Mouse (Mus musculus): ENCODE data around the gene Ero1lb. TPM values are rescaled to one million over a fixed set of nuclear protein-coding genes. Genes with fewer than 3 reads are reported as not detected.
"Not testable (repeated sequence)": the region's sequence is repeated elsewhere in the genome, so short reads cannot be mapped to it uniquely, and the experiment has no call there.

Ero1lb gene
- polyA plus RNA-seq, 1 experiment from 2014 or later = 19.0 TPM

- H3K4me2 ChIP-seq; H3K36me3 ChIP-seq (replicated peaks); ATAC-seq (replicated peaks); H3K9me3 ChIP-seq; H3K27me3 ChIP-seq (replicated peaks); H3K27ac ChIP-seq; H3K4me3 ChIP-seq; H3K4me1 ChIP-seq; H3K9ac ChIP-seq: not testable (repeated sequence)
- WGBS = 72% methylated on average over 4 of the region's 4 CpGs
Observed at GRCm38 (mm10) chr13:12597075-12597474, 31.4 kb downstream of the Ero1lb start.

- not testable (repeated sequence) for H3K36me3 ChIP-seq (replicated peaks); H3K27me3 ChIP-seq (replicated peaks); H3K4me1 ChIP-seq; H3K27ac ChIP-seq; ATAC-seq (replicated peaks); H3K4me3 ChIP-seq; H3K9me3 ChIP-seq; H3K9ac ChIP-seq; H3K4me2 ChIP-seq
Observed at GRCm38 (mm10) chr13:12610206-12610605, 44.5 kb downstream of the Ero1lb start.

GRCm38 (mm10) chr13:12614026-12614425 is 48.4 kb downstream of the Ero1lb start:
- 93% methylated on average over 6 of the region's 6 CpGs for WGBS

GRCm38 (mm10) chr13:12614591-12614990 is 48.9 kb downstream of the Ero1lb start:
- WGBS = 86% methylated on average over 7 of the region's 7 CpGs
- not testable (repeated sequence) for H3K36me3 ChIP-seq (replicated peaks); ATAC-seq (replicated peaks)

More at GRCm38 (mm10) chr13:12614026-12614425, 48.4 kb downstream of the Ero1lb start:
- H3K4me3 ChIP-seq; H3K4me1 ChIP-seq; H3K9ac ChIP-seq; H3K27me3 ChIP-seq (replicated peaks); H3K9me3 ChIP-seq; ATAC-seq (replicated peaks); H3K27ac ChIP-seq; H3K4me2 ChIP-seq; H3K36me3 ChIP-seq (replicated peaks): not testable (repeated sequence)

GRCm38 (mm10) chr13:12615014-12615413 is 49.3 kb downstream of the Ero1lb start:
- H3K4me3 ChIP-seq; ATAC-seq (replicated peaks); H3K4me2 ChIP-seq; H3K27ac ChIP-seq; H3K27me3 ChIP-seq (replicated peaks); H3K9ac ChIP-seq; H3K9me3 ChIP-seq; H3K4me1 ChIP-seq; H3K36me3 ChIP-seq (replicated peaks): not testable (repeated sequence)
- 91% methylated on average over 10 of the region's 10 CpGs for WGBS

More at GRCm38 (mm10) chr13:12614591-12614990, 48.9 kb downstream of the Ero1lb start:
- H3K27ac ChIP-seq; H3K4me1 ChIP-seq; H3K4me2 ChIP-seq; H3K9ac ChIP-seq; H3K4me3 ChIP-seq; H3K9me3 ChIP-seq; H3K27me3 ChIP-seq (replicated peaks): not testable (repeated sequence)

- H3K9me3 ChIP-seq; H3K4me2 ChIP-seq; H3K4me1 ChIP-seq; H3K27ac ChIP-seq; H3K27me3 ChIP-seq (replicated peaks); H3K9ac ChIP-seq; ATAC-seq (replicated peaks); H3K4me3 ChIP-seq: not testable (repeated sequence)
- peaks cover 11% of the 10 kb centered on the region; the same call in 1 of the 2 replicates for H3K36me3 ChIP-seq (replicated peaks)
- WGBS = 92% methylated on average over 3 of the region's 3 CpGs
Observed at GRCm38 (mm10) chr13:12616489-12616888, 50.8 kb downstream of the Ero1lb start.

- WGBS = 95% methylated on average over 8 of the region's 8 CpGs
- peaks cover 16% of the 10 kb centered on the region; the same call in 1 of the 2 replicates for H3K36me3 ChIP-seq (replicated peaks)
- not testable (repeated sequence) for H3K4me1 ChIP-seq
Observed at GRCm38 (mm10) chr13:12619808-12620207, 54.1 kb downstream of the Ero1lb start.

GRCm38 (mm10) chr13:12626061-12626460 is 60.4 kb downstream of the Ero1lb start:
- not testable (repeated sequence) for H3K36me3 ChIP-seq (replicated peaks); H3K4me2 ChIP-seq; H3K4me3 ChIP-seq; H3K9ac ChIP-seq; H3K9me3 ChIP-seq; H3K27ac ChIP-seq; H3K4me1 ChIP-seq; ATAC-seq (replicated peaks); H3K27me3 ChIP-seq (replicated peaks)
- 93% methylated on average over 3 of the region's 3 CpGs for WGBS

More at GRCm38 (mm10) chr13:12619808-12620207, 54.1 kb downstream of the Ero1lb start:
- not testable (repeated sequence) for H3K4me3 ChIP-seq; H3K9me3 ChIP-seq; ATAC-seq (replicated peaks); H3K27ac ChIP-seq; H3K4me2 ChIP-seq; H3K9ac ChIP-seq; H3K27me3 ChIP-seq (replicated peaks)

GRCm38 (mm10) chr13:12627746-12628145 is 62.1 kb downstream of the Ero1lb start:
- H3K9ac ChIP-seq; H3K9me3 ChIP-seq; H3K4me1 ChIP-seq; H3K4me3 ChIP-seq; ATAC-seq (replicated peaks); H3K36me3 ChIP-seq (replicated peaks); H3K27me3 ChIP-seq (replicated peaks); H3K4me2 ChIP-seq; H3K27ac ChIP-seq: not testable (repeated sequence)
- 94% methylated on average over 8 of the region's 8 CpGs for WGBS

- not testable (repeated sequence) for H3K4me3 ChIP-seq; H3K27me3 ChIP-seq (replicated peaks); H3K27ac ChIP-seq; H3K36me3 ChIP-seq (replicated peaks); H3K9ac ChIP-seq; H3K4me1 ChIP-seq; ATAC-seq (replicated peaks); H3K4me2 ChIP-seq; H3K9me3 ChIP-seq
- WGBS = 83% methylated on average over 5 of the region's 5 CpGs
Observed at GRCm38 (mm10) chr13:12628181-12628580, 62.5 kb downstream of the Ero1lb start.

- H3K36me3 ChIP-seq (replicated peaks); H3K9me3 ChIP-seq; ATAC-seq (replicated peaks); H3K27me3 ChIP-seq (replicated peaks); H3K4me3 ChIP-seq; H3K4me1 ChIP-seq; H3K4me2 ChIP-seq; H3K9ac ChIP-seq; H3K27ac ChIP-seq: not testable (repeated sequence)
- 92% methylated on average over 5 of the region's 5 CpGs for WGBS
Observed at GRCm38 (mm10) chr13:12630252-12630651, 64.6 kb downstream of the Ero1lb start.

GRCm38 (mm10) chr13:12634941-12635588 is 69.4 kb downstream of the Ero1lb start:
- H3K4me3 ChIP-seq; H3K27ac ChIP-seq; H3K27me3 ChIP-seq (replicated peaks); H3K9me3 ChIP-seq; H3K4me2 ChIP-seq; H3K9ac ChIP-seq; H3K4me1 ChIP-seq; H3K36me3 ChIP-seq (replicated peaks); ATAC-seq (replicated peaks): not testable (repeated sequence)
- 69% methylated on average over 1 of the region's 6 CpGs for WGBS

- 96% methylated on average over 4 of the region's 4 CpGs for WGBS
- H3K4me2 ChIP-seq; H3K4me3 ChIP-seq; H3K27me3 ChIP-seq (replicated peaks); H3K9ac ChIP-seq; H3K36me3 ChIP-seq (replicated peaks); H3K27ac ChIP-seq; ATAC-seq (replicated peaks); H3K4me1 ChIP-seq; H3K9me3 ChIP-seq: not testable (repeated sequence)
Observed at GRCm38 (mm10) chr13:12642795-12643194, 77.1 kb downstream of the Ero1lb start.

Measured in midbrain, embryonic 15.5 days (tissue).